Mouse (Mus musculus) heart, adult 2 months (tissue): ENCODE data around the gene Arid4a. TPM values are rescaled to one million over a fixed set of nuclear protein-coding genes. Genes with fewer than 3 reads are reported as not detected.

Experiments used
- DNase-seq, 2 experiments: peaks; one replicate each; pipeline ENCODE4 v3.0.0; 2021
- H3K27ac ChIP-seq: fragments of 200-600 bp; 2 replicates; pipeline ENCODE4 v1.8.1; 2022
- H3K27me3 ChIP-seq: fragments of 200-500 bp; 2 replicates; pipeline ENCODE4 v1.6.1; 2012; ENCODE audit warnings: mild to moderate bottlenecking, low read length, inconsistent platforms, mixed read lengths; ENCODE audit not compliant: control insufficient read depth, insufficient read depth
- H3K36me3 ChIP-seq: fragments of 200-500 bp; 2 replicates; pipeline ENCODE4 v1.6.1; 2012; ENCODE audit warnings: low read length, inconsistent platforms; ENCODE audit not compliant: control insufficient read depth, insufficient read depth
- H3K4me1 ChIP-seq: fragments of 200-500 bp; 2 replicates; pipeline ENCODE4 v1.6.1; 2011; ENCODE audit warnings: low read length; ENCODE audit not compliant: control insufficient read depth, insufficient read depth
- H3K4me3 ChIP-seq: fragments of 200-600 bp; 2 replicates; pipeline ENCODE4 v1.8.1; 2022
- H3K79me2 ChIP-seq: fragments of 200-500 bp; replicated peaks from 2 replicates; pipeline ENCODE4 v1.6.1; 2012; ENCODE audit warnings: mild to moderate bottlenecking, inconsistent platforms, low read length, moderate library complexity, mixed read lengths; ENCODE audit not compliant: control insufficient read depth, insufficient read depth
- H3K9ac ChIP-seq: fragments of 200-500 bp; 2 replicates; pipeline ENCODE4 v1.6.1; 2012; ENCODE audit warnings: low read depth, mild to moderate bottlenecking, control low read depth, inconsistent platforms, low read length, mixed read lengths
- CTCF ChIP-seq: fragments of 200-600 bp; IDR thresholded peaks from 2 replicates; pipeline ENCODE4 v1.8.1; 2022; ENCODE audit warnings: antibody characterized with exemption, mild to moderate bottlenecking, moderate library complexity
- EP300 ChIP-seq: fragments of 200-500 bp; IDR thresholded peaks from 2 replicates; pipeline ENCODE4 v1.6.1; 2011; ENCODE audit warnings: low read depth, low read length, control low read depth; ENCODE audit not compliant: insufficient read depth
- POLR2A ChIP-seq: fragments of 200-500 bp; IDR thresholded peaks from 2 replicates; pipeline ENCODE4 v1.6.1; 2011; ENCODE audit warnings: mild to moderate bottlenecking, low read depth, low read length, control low read depth; ENCODE audit not compliant: insufficient read depth
- WGBS: fragments of 180-500 bp; shearing (Covaris S2); methylation state at CpG from one replicate; pipeline ENCODE4 v1.1.7; 2018; 5-methylcytosine and 5-hydroxymethylcytosine counted together
- intact Hi-C: fragments of 180-260 bp; cut with DNase I; formaldehyde crosslinking; loops from one replicate; pipeline ENCODE4 v1.15.1; 2025
- polyA plus RNA-seq: library from polyadenylated mRNA; depleted of rRNA; stranded (reverse); fragments of >200 nt; gene quantifications from 2 replicates; pipeline ENCODE4 v1.2.3, GENCODE M21; 2012; rRNA removed
- total RNA-seq, 2 experiments: library from RNA; stranded (reverse); gene quantifications; 2 replicates each; pipeline ENCODE4 v1.2.3; 2021

Arid4a gene
- total and polyA plus RNA-seq, 3 experiments, result 2.5 to 15.3 (median 14.1) TPM

- peaks cover 3% of the 10 kb centered on the region for H3K36me3 ChIP-seq
- peaks cover under 1% of the 10 kb centered on the region; the same call in 1 of the 2 replicates for H3K79me2 ChIP-seq
- TF ChIP-seq POLR2A (no peak), CTCF (peak; percentile 19)
- H3K27ac ChIP-seq, result no peak overlapping the region
- intact Hi-C loops, result no loop called here
- DNase-seq, result no peak
- no peak overlapping the region for H3K4me3 ChIP-seq
- no peaks in the 10 kb centered on the region for H3K27me3 ChIP-seq
- peaks cover 2% of the 10 kb centered on the region for H3K4me1 ChIP-seq
- no peak overlapping the region for H3K9ac ChIP-seq
Observed at GRCm38 (mm10) chr12:71141189-71141588, 125.4 kb downstream of the Arid4a start.

GRCm38 (mm10) chr12:71147641-71148040, 131.9 kb downstream of the Arid4a start:
- H3K79me2 ChIP-seq, result no peaks in the 10 kb centered on the region
- no peak for TF ChIP-seq EP300
- peak; percentile 88 for TF ChIP-seq CTCF
- no peak for TF ChIP-seq POLR2A
- 68% methylated on average over 3 of the region's 3 CpGs for WGBS

More at GRCm38 (mm10) chr12:71147641-71148040, 131.9 kb downstream of the Arid4a start:
- intact Hi-C loops, result no loop called here
- Histone ChIP-seq H3K27ac (no peak overlapping the region), H3K27me3 (no peaks in the 10 kb centered on the region), H3K4me1 (no peaks in the 10 kb centered on the region), H3K9ac (no peak overlapping the region), H3K36me3 (no peaks in the 10 kb centered on the region), H3K4me3 (no peak overlapping the region)
- DNase-seq, result peak; percentile 12 to 40

Other genes starting within 250 kb of the Arid4a start
- gene Frmd6, start 190.5 kb upstream of the Arid4a start, total RNA-seq, result 10 to 100 TPM; 31.4 to 33.2 TPM
- gene Frmd6, start 190.5 kb upstream of the Arid4a start, polyA plus RNA-seq, result 17.3 and 28.7 TPM in 2 replicates
- gene Actr10, start 78.1 kb upstream of the Arid4a start, total RNA-seq, result 100 to 1,000 TPM; 111 to 134 TPM
- gene Actr10, start 78.1 kb upstream of the Arid4a start, polyA plus RNA-seq, result 30.0 and 66.9 TPM in 2 replicates
- gene Psma3, start 41.4 kb upstream of the Arid4a start, total RNA-seq, result 100 to 1,000 TPM; 174 to 186 TPM
- 27.6 and 54.1 TPM in 2 replicates for gene Psma3, start 41.4 kb upstream of the Arid4a start, polyA plus RNA-seq
- gene Tomm20l, start 95.4 kb downstream of the Arid4a start, total RNA-seq, result under 1 TPM in 1 of 2 experiments, not detected in 1; 0.81 TPM
- gene Tomm20l, start 95.4 kb downstream of the Arid4a start, polyA plus RNA-seq, result not detected in 2 replicates
- 10 to 100 TPM; 27.4 to 32.3 TPM for gene Timm9, start 120.7 kb downstream of the Arid4a start, total RNA-seq
- gene Timm9, start 120.7 kb downstream of the Arid4a start, polyA plus RNA-seq, result 12.1 and 16.7 TPM in 2 replicates
- gene 2700049A03Rik, start 120.9 kb downstream of the Arid4a start, total RNA-seq, result 1 to 10 TPM; 3.0 to 3.4 TPM
- 1.3 and 2.2 TPM in 2 replicates for gene 2700049A03Rik, start 120.9 kb downstream of the Arid4a start, polyA plus RNA-seq